Mouse (Mus musculus) kidney, embryonic 15.5 days (tissue): Measurements from ENCODE around the gene Grhl1. TPM values are rescaled to one million over a fixed set of nuclear protein-coding genes. Genes with fewer than 3 reads are reported as not detected.

Source experiments
- ATAC-seq: fragments of 200-750 bp; cut with Nextera tagmentation; replicated peaks from 2 replicates; pipeline ENCODE4 v1.8.0; 2017; ENCODE audit warnings: moderate TSS enrichment; ENCODE audit not compliant: low FRiP score
- H3K27ac ChIP-seq: fragments of 300-500 bp; sonication (generic); 2 replicates; pipeline ENCODE4 v1.5.1; 2015; ENCODE audit warnings: mild to moderate bottlenecking, inconsistent platforms
- H3K27me3 ChIP-seq: fragments of 300-500 bp; sonication (generic); 2 replicates; pipeline ENCODE4 v1.6.1; 2015; ENCODE audit warnings: inconsistent platforms
- H3K36me3 ChIP-seq: fragments of 300-500 bp; sonication (generic); 2 replicates; pipeline ENCODE4 v1.6.1; 2015; ENCODE audit warnings: inconsistent platforms
- H3K4me1 ChIP-seq: fragments of 300-500 bp; sonication (generic); 2 replicates; pipeline ENCODE4 v1.6.1; 2015; ENCODE audit warnings: inconsistent platforms
- H3K4me2 ChIP-seq: fragments of 300-500 bp; sonication (generic); 2 replicates; pipeline ENCODE4 v1.6.1; 2015; ENCODE audit warnings: moderate library complexity, mild to moderate bottlenecking, inconsistent platforms
- H3K4me3 ChIP-seq: fragments of 300-500 bp; sonication (generic); replicated peaks from 2 replicates; pipeline ENCODE4 v1.5.1; 2015; ENCODE audit warnings: mild to moderate bottlenecking, inconsistent platforms
- H3K9ac ChIP-seq: fragments of 300-500 bp; sonication (generic); 2 replicates; pipeline ENCODE4 v1.6.1; 2015; ENCODE audit warnings: mild to moderate bottlenecking, inconsistent platforms
- H3K9me3 ChIP-seq: fragments of 300-500 bp; sonication (generic); replicated peaks from 2 replicates; pipeline ENCODE4 v1.6.1; 2016; ENCODE audit warnings: inconsistent platforms
- WGBS: fragments of 180-500 bp; shearing (Covaris S2); methylation state at CpG from one replicate; pipeline ENCODE4 v1.1.7; 2015; ENCODE audit warnings: mixed read lengths; 5-methylcytosine and 5-hydroxymethylcytosine counted together
- polyA plus RNA-seq: library from polyadenylated mRNA; unstranded; fragments of >200 nt; fragmentation: Nextera tagmentation; extraction: Ambion mirVana; gene quantifications from 2 replicates; pipeline ENCODE4 v1.2.1, GENCODE M21; 2015

The Grhl1 gene
- polyA plus RNA-seq, 1 experiment from 2014 or later, result 1.9 TPM

DNA sequence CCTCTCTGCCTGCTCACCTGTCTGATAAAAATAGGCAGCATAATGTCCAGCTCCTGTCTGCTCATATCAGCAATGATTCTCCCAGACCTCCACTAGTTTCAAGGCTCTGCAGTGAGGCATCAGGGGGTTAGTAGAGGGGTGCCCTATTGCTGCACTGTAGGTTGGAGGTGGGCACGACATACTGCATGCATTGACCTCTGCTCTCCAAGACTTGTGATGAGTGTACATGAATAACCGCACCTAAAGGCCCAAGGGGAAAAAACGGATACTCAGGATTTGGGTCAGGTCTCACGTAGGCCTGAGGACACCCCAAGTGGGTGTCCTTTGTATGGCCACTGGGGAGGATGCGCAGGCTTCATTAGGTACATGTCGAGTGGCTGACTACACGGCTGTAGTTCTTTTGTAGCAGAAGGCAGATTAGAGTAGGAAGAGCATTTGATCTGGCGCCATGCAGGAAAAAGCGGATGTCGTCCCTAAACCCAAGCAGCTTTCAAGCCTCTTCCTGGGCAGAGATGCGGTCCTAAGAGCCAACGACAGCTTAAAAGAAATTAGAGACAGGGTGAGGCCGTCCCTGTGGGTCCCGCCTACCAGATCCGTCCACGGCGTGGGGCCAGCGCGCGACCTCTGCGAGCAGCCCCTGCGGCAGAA, 78.5 kb downstream of the Grhl1 start:
- WGBS, result 5% methylated on average over 22 of the region's 22 CpGs
- H3K9ac ChIP-seq, result no peak overlapping the region

DNA sequence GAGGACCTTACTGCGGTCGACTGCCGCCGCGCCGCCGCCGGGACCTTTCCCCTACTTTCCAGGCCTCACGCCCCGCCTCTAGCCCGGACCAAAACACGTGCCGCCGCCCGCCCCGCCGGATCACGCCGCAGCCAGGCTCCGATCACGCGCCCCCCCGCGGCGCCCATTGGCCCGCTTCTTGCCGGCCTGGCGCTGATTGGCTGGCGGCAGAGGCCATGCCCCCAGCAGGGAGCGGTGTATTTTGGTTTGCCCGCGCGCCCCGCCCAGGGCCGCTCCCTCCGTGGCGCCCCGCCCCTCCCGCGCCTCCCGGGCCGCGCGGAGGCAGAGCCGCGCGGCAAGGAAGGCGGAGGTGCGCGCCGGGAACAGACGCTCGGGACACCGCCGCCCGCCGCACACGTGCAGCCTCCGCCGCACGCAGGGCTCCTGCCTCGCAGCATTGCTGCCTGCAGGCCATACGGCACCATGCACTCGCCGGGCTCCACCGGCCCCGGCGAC, 79.0 kb downstream of the Grhl1 start, which contains the start of gene Klf11:
TSS of gene Klf11 (plus strand) at position 212 of the 495 bp plus-strand sequence.
- Histone ChIP-seq H3K27me3 (no peaks in the 10 kb centered on the region), H3K9ac (peak within 1 kb of the TSS; percentile 75), H3K4me1 (peaks cover 41% of the 10 kb centered on the region), H3K4me3 (peak within 1 kb of the TSS; percentile 84), H3K36me3 (peaks cover 28% of the 10 kb centered on the region), H3K9me3 (no peaks in the 10 kb centered on the region), H3K27ac (peak within 1 kb of the TSS; percentile 90), H3K4me2 (peak within 1 kb of the TSS; percentile 60)
- WGBS, result under 1% methylated on average over 66 of the region's 68 CpGs
- peak; percentile 95 for ATAC-seq

More for the DNA sequence above, 78.5 kb downstream of the Grhl1 start:
- no peak for ATAC-seq
- H3K4me2 ChIP-seq, result peak overlapping the region; percentile 60
- H3K4me1 ChIP-seq, result peaks cover 38% of the 10 kb centered on the region
- peaks cover 23% of the 10 kb centered on the region for H3K36me3 ChIP-seq
- peak overlapping the region; percentile 83 for H3K27ac ChIP-seq
- peak overlapping the region; percentile 84 for H3K4me3 ChIP-seq
- H3K27me3 ChIP-seq, result no peaks in the 10 kb centered on the region
- no peaks in the 10 kb centered on the region for H3K9me3 ChIP-seq

DNA sequence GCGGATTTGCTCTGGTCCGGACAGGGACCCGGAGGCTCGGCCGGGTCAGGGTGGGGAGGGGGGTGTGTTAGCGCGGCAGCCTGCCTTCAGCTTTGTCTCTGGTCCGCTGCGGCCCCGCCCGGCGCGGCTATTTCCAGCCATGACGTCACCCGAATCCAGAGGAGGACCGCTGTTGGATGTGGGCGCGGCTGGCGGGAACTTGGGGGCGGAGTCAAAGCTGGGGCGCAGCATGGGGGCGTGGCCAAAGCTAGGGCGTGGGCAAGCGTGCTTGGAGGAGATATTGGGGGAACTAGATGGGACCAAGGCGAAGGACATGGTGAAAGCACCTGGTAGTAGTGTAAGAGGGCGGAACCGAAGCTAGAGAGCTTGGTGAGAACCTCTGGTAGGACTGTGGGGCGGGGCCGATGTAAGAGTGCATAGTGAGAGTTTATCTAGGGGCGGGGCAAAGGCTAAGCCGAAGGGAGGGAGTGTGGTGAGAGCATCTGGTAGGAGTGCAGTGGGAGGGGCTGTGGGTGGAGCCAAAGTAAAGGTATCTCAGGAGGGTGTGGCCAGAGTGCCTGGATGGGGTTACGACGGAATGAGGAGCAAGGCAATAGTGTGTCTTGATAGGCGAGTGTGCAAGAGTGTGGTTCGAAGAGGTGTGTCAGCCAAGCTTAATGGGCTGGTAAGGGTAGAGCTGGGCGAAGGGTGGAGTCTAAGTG, 79.7 kb downstream of the Grhl1 start:
- Histone ChIP-seq H3K4me1 (peaks cover 47% of the 10 kb centered on the region), H3K36me3 (peaks cover 35% of the 10 kb centered on the region), H3K27me3 (no peaks in the 10 kb centered on the region), H3K27ac (peak overlapping the region; percentile 90), H3K4me3 (peak overlapping the region; percentile 84), H3K4me2 (peak overlapping the region; percentile 60), H3K9me3 (no peaks in the 10 kb centered on the region), H3K9ac (peak overlapping the region; percentile 75)
- WGBS, result under 1% methylated on average over 36 of the region's 36 CpGs
- peak; percentile 88 for ATAC-seq

DNA sequence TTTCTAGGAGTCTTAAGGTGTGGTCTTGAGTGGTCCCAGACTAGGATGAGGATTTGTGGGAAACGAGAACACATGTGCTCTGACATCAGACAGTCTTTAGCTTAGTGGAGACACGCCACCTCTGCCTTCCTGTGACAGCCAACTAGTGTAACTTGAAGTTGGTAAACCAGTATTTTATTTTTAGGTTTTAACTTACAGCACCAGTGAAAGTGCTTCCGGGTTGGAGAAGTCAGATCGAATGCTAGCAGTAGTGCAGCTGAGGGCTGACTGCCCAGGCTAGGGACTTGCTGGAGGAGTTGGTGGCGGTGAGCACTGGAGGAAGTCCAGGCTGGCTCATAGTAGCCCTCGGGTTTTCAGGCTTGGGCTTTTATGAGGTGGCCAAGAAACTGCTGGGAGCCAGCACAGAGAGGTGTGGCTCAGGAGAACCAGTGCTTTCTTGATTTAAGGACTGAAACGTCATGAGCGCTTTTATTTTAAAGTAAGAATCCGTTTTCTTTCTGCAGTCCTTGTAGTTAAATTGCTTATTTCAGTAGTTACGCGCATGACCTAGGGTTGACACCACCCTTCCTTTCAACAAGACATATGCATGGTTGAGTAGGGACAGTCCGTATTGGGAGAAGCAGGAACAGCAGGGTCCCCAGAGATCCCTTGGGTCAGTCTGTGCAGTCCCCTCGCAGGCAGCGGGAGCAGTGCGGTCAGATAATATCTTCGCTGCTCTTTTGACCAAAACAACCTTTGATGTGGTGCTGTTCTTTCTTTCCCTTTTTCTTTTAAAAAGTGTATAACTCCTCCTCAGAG, 82.2 kb downstream of the Grhl1 start:
- no peak for ATAC-seq
- 70% methylated on average over 16 of the region's 16 CpGs for WGBS
- H3K36me3 ChIP-seq, result peaks cover 55% of the 10 kb centered on the region

DNA sequence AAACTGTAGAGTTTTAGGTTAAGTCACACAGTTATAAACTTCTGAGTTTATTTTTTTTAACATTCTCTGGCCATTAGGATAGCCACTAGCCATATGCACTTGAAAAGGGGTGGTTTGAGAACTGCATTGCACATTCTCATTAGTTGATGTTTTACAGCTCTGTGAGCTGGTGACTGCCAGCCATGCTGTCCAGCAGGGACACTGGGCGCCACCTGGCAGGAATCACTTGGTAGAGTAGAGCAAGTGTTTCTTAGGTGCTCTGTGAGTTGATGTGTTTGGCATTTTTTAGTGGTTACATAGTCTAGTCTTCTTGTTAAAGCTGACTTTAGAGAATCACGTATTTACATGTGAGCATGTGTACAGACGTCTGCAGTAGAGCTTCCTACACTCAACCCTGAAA, 84.4 kb downstream of the Grhl1 start:
- no peak for ATAC-seq
- WGBS, result 85% methylated on average over 3 of the region's 3 CpGs
- no peaks in the 10 kb centered on the region for H3K27me3 ChIP-seq
- H3K27ac ChIP-seq, result no peak overlapping the region
- H3K9ac ChIP-seq, result no peak overlapping the region
- no peaks in the 10 kb centered on the region for H3K9me3 ChIP-seq
- H3K4me1 ChIP-seq, result peaks cover 42% of the 10 kb centered on the region
- H3K4me3 ChIP-seq, result no peak overlapping the region
- H3K4me2 ChIP-seq, result no peak overlapping the region
- H3K36me3 ChIP-seq, result peaks cover 73% of the 10 kb centered on the region

More for the DNA sequence above, 82.2 kb downstream of the Grhl1 start:
- peaks cover 49% of the 10 kb centered on the region for H3K4me1 ChIP-seq
- no peaks in the 10 kb centered on the region for H3K27me3 ChIP-seq
- no peak overlapping the region for H3K4me2 ChIP-seq
- H3K4me3 ChIP-seq, result no peak overlapping the region
- H3K9ac ChIP-seq, result no peak overlapping the region
- H3K9me3 ChIP-seq, result no peaks in the 10 kb centered on the region
- H3K27ac ChIP-seq, result no peak overlapping the region

DNA sequence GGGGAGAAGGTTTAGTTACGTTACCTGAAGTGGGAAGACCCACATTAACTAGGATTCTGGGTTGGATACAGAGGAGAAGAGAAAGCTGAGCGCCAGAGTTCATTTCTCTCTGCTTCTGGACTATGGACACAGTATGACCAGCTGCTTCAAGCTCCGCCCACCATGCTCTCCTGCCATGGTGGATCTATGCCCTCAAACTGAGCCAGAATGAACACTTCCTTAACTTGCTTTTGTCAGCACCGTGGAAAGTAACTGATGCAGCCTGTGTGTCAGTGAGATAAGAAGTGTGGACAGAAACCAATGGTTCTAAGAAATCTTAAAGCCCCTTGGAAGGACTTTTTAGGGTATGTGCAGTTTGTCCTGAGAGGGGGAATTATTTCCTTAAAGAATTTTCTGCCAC, 86.9 kb downstream of the Grhl1 start:
- ATAC-seq, result no peak
- H3K4me1 ChIP-seq, result peaks cover 26% of the 10 kb centered on the region
- no peaks in the 10 kb centered on the region for H3K27me3 ChIP-seq
- no peaks in the 10 kb centered on the region for H3K9me3 ChIP-seq
- no peak overlapping the region for H3K4me3 ChIP-seq
- H3K9ac ChIP-seq, result no peak overlapping the region
- WGBS, result 91% methylated on average over 4 of the region's 4 CpGs
- peaks cover 81% of the 10 kb centered on the region for H3K36me3 ChIP-seq
- no peak overlapping the region for H3K4me2 ChIP-seq
- no peak overlapping the region for H3K27ac ChIP-seq

DNA sequence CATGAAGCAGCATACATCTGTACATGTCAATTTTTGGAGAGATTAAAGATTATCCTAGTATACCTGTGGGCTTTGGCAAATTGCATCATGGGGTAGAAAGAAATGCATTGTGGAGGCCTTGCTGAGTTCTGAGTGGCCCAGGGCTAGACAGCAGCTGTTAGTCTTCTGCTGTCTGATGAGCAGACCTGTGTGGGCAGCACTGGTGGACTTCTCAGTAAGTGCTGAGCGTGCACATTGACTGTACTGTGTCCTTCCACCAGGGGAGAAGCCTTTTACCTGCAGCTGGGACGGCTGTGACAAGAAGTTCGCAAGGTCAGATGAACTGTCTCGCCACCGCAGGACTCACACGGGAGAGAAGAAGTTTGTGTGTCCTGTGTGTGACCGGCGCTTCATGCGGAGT, 87.8 kb downstream of the Grhl1 start:
- Histone ChIP-seq H3K4me3 (no peak overlapping the region), H3K27me3 (no peaks in the 10 kb centered on the region), H3K36me3 (peaks cover 75% of the 10 kb centered on the region), H3K9me3 (no peaks in the 10 kb centered on the region), H3K4me1 (peaks cover 18% of the 10 kb centered on the region), H3K27ac (no peak overlapping the region), H3K9ac (no peak overlapping the region), H3K4me2 (no peak overlapping the region)
- WGBS, result 88% methylated on average over 9 of the region's 9 CpGs
- ATAC-seq, result no peak

DNA sequence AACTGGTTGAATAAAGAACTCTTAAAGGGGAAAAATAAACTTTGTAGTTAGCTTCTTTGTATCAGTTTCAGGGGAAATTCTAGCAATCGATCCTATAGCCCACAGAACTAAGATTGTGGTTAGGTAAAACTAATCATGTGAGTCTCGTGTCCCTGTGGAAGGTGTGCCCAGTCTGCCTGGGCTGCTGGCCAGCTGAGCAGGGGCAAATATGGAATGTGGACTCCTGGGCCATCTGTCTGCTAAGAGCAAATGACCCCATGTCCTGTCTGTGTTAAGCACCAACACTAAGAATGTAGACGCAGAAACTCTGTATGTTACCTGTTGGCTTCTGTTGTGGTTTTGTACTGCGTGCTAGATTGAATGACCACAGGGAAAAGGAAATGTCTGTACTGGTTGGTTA, 89.0 kb downstream of the Grhl1 start:
- H3K4me2 ChIP-seq, result no peak overlapping the region
- WGBS, result 86% methylated on average over 4 of the region's 4 CpGs
- H3K36me3 ChIP-seq, result peaks cover 73% of the 10 kb centered on the region
- H3K27me3 ChIP-seq, result no peaks in the 10 kb centered on the region
- H3K4me1 ChIP-seq, result peaks cover 8% of the 10 kb centered on the region
- H3K9me3 ChIP-seq, result no peaks in the 10 kb centered on the region
- H3K4me3 ChIP-seq, result no peak overlapping the region
- no peak overlapping the region for H3K9ac ChIP-seq
- H3K27ac ChIP-seq, result no peak overlapping the region
- no peak for ATAC-seq

DNA sequence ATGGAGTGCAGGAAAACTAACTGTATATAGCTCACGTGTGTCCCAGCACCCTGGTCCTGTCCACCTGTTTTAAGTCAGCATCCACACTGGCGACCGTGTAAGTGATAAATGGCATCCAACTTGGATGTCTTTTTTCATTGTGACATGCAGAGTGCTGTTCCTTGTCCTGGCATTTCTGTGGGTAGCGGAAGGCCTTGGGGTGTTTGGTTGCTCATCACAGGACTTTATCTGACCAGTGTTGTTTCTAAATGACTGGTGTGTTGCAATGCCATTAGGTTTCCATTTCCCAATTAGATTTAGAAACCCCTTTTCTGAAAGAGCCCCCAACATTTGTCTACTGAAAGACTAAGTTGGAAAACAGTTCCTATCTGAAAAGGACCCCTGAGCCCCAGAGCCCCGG, 90.0 kb downstream of the Grhl1 start:
- ATAC-seq, result no peak
- Histone ChIP-seq H3K27ac (no peak overlapping the region), H3K36me3 (peaks cover 72% of the 10 kb centered on the region), H3K4me2 (no peak overlapping the region), H3K27me3 (no peaks in the 10 kb centered on the region), H3K9me3 (no peaks in the 10 kb centered on the region), H3K4me1 (no peaks in the 10 kb centered on the region), H3K4me3 (no peak overlapping the region), H3K9ac (no peak overlapping the region)
- 86% methylated on average over 5 of the region's 5 CpGs for WGBS

Other genes starting within 250 kb of the Grhl1 start
- 31.0 and 32.6 TPM in 2 replicates for gene Taf1b, start 73.9 kb upstream of the Grhl1 start, polyA plus RNA-seq
- 12.4 and 13.2 TPM in 2 replicates for gene Klf11, start 79.0 kb downstream of the Grhl1 start, polyA plus RNA-seq
- gene Cys1, start 109.5 kb downstream of the Grhl1 start, polyA plus RNA-seq, result 10.8 and 11.9 TPM in 2 replicates
- gene Rrm2, start 136.0 kb downstream of the Grhl1 start, polyA plus RNA-seq, result 246 and 248 TPM in 2 replicates